Mouse (Mus musculus): ENCODE measurements around the gene Ifitm3. TPM values are rescaled to one million over a fixed set of nuclear protein-coding genes. Genes with fewer than 3 reads are reported as not detected.

Ifitm3 gene
- polyA plus RNA-seq, 1 experiment = not detected

DNA sequence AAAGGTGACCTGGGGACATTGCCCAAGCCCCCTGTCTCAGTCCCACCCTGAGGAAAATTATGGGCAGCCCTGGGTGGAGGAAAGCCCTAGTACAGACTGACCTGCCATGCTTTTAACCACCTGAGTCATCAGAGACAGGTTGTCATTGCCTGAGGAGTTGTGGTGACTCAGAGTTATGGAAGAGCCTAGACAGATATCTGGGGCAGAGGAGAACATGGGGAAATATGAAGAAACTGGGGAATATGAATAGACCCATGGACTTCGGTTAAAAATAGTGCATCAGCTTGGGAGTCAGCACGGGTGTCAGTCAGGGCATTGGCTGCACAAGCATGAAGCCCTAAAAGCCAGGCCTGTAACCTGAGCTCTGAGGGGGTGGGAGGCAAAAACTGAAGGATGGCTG, 38.8 kb upstream of the Ifitm3 start:
- Histone ChIP-seq H3K4me3 (ENCODE audit: insufficient read depth, low read depth, low read length) (no peak overlapping the region), H3K27ac (ENCODE audit: insufficient read depth, low read depth, low read length) (no peak overlapping the region), H3K4me1 (ENCODE audit: control insufficient read depth, insufficient read depth, low read length) (peaks cover 8% of the 10 kb centered on the region)
- TF ChIP-seq CTCF (IDR thresholded peaks at IDR 0.05; ENCODE audit: insufficient read depth, low read depth, low read length) = no peak
- TF ChIP-seq POLR2A (IDR thresholded peaks at IDR 0.05; ENCODE audit: insufficient read depth, low read depth, low read length) = no peak
- 87% methylated on average over 2 of the region's 2 CpGs for WGBS

DNA sequence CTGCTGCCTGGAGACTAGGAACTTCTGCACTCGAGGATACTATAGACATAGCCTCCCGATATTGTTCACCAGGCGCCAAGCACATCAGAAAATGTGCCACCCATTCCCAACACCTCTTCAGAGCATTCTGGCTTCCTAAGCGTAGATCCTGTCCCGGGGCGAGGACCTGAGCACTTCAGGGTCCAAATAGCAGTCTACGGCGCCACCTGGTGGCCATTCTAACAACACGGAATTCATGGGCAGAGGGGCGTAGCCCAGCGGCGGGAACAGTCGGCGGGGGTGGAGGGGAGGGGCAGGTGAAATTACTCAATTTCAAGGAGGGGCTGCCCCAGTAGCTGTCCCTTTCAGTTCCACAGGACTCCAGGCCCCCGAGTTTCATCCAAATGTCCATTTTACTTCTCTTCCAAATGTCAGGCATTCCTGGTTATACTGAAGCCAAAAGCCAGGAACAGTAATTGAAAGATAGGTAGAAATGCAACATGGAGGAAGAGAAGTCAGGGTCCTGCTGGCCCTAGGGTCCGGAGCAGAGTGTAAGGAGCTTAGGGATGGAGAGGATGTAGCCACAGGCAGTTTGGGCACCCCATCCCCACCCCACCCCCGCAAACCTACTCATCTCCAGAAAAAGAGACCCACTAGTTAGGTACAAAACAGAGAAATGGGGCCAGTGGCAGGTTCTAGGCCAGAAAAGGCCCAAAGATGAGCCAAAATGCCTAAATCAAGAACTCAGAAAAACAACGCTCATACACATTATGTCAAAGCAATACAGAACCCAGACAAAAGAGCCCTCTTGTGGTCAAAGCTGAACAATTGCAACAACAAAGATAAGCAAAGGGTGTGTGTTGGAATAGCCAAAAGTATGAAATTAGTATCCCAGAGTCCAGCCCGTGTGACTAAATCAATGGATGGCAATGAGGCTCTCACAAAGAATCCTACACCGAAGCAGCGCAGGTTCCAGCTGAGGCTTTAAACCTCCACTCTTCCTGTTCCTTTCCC, 38.0 kb upstream of the Ifitm3 start:
- TF ChIP-seq POLR2A (IDR thresholded peaks at IDR 0.05; ENCODE audit: insufficient read depth, low read depth, low read length) (no peak), CTCF (IDR thresholded peaks at IDR 0.05; ENCODE audit: insufficient read depth, low read depth, low read length) (peak; percentile 96)
- Histone ChIP-seq H3K4me1 (ENCODE audit: control insufficient read depth, insufficient read depth, low read length) (peaks cover 8% of the 10 kb centered on the region), H3K4me3 (ENCODE audit: insufficient read depth, low read depth, low read length) (peak overlapping the region; percentile 36), H3K27ac (ENCODE audit: insufficient read depth, low read depth, low read length) (no peak overlapping the region)
- WGBS = 7% methylated on average over 21 of the region's 21 CpGs

DNA sequence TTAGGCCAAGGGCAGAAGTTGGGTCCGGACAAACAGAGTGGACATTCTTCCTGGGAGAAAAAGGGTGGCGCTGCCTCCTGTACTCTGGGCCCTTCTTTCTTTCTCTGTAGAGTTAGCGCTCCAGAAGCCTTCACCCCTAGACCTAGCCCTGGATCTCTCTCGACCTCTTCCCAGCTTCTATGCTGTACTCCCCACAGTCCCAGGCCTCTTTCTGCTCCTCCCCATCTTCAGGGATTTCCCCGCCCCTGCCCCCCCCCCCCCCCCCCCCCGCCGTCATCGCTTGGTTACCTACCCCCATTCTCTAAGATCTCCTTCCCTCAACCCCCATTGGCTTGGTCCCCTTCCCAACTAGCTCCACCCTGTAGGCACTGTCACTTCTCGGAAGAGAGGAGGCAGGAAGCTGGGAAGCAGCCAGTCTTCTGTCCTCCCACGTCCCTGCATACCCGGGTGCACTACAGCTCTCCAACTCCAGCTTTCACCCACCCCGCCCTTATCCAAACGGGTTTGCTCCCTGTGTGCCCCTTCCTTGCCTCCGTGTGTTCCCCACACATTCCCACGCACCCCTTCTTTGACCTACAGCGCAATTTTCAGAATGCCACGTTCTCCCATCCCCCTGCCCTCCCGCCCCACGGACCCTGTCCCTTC, 37.1 kb upstream of the Ifitm3 start:
- Histone ChIP-seq H3K4me1 (ENCODE audit: control insufficient read depth, insufficient read depth, low read length) (peaks cover 8% of the 10 kb centered on the region), H3K4me3 (ENCODE audit: insufficient read depth, low read depth, low read length) (peak overlapping the region; percentile 36), H3K27ac (ENCODE audit: insufficient read depth, low read depth, low read length) (no peak overlapping the region; the same call in 1 of the 2 replicates)
- 11% methylated on average over 17 of the region's 19 CpGs for WGBS
- no peak for TF ChIP-seq CTCF (IDR thresholded peaks at IDR 0.05; ENCODE audit: insufficient read depth, low read depth, low read length)
- TF ChIP-seq POLR2A (IDR thresholded peaks at IDR 0.05; ENCODE audit: insufficient read depth, low read depth, low read length) = no peak

DNA sequence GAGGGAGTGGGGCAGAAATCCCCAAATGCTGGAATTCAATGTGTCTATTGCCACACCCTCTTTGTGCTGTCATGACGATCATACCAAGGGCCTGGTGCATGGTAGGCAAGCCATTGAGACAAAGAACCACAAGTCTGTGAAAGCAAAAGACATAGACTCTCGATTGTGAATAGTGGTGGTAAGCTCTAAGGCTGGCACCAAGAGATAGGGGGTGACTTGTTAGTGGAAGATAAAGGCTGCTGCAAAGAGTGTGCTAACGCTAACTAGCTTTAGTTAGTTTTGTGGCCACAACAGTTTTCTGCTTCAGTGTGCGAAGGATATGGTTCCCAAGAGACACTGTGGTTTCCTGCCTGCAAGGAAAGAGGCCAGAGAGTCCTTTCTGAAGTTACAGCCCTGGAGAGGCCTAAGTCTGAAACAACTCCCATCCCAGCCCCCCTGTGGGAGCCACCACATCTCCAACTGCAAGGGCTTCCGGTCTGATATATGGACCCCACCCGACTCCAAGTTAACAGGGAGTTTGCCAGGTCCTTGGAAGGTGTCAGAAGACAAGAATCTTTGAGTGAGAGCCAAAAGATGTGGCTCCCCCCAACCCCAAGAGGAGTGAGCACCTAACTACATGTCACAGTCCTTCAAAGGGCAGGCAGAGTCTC, 36.5 kb upstream of the Ifitm3 start:
- H3K4me1 ChIP-seq (ENCODE audit: control insufficient read depth, insufficient read depth, low read length) = peaks cover 8% of the 10 kb centered on the region
- H3K4me3 ChIP-seq (ENCODE audit: insufficient read depth, low read depth, low read length) = no peak overlapping the region
- no peak for TF ChIP-seq CTCF (IDR thresholded peaks at IDR 0.05; ENCODE audit: insufficient read depth, low read depth, low read length)
- no peak for TF ChIP-seq POLR2A (IDR thresholded peaks at IDR 0.05; ENCODE audit: insufficient read depth, low read depth, low read length)
- WGBS = 72% methylated on average over 6 of the region's 6 CpGs
- H3K27ac ChIP-seq (ENCODE audit: insufficient read depth, low read depth, low read length) = no peak overlapping the region

DNA sequence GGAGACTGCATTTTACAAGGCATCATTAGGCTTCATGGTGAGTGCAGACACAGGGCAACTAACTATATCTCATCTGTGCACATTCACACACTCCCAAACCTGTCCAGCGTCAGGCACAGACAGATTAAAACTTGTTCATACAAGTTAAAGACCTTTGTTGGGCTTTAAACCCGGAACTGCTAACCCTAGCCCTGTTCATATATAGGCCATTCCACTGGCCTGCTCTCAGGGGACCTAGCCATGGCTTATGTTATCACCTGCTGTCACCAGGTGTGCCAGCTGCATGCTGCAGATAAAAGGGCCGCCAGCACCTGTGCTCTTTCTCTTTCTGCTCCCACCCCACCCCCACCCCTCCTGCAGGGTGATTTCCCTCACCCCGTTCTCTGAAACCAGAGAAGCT, 32.0 kb upstream of the Ifitm3 start:
- peaks cover 5% of the 10 kb centered on the region for H3K4me1 ChIP-seq (ENCODE audit: control insufficient read depth, insufficient read depth, low read length)
- H3K27ac ChIP-seq (ENCODE audit: insufficient read depth, low read depth, low read length) = no peak overlapping the region
- 86% methylated on average over 4 of the region's 4 CpGs for WGBS
- TF ChIP-seq POLR2A (IDR thresholded peaks at IDR 0.05; ENCODE audit: insufficient read depth, low read depth, low read length) (no peak), CTCF (IDR thresholded peaks at IDR 0.05; ENCODE audit: insufficient read depth, low read depth, low read length) (no peak)
- no peak overlapping the region for H3K4me3 ChIP-seq (ENCODE audit: insufficient read depth, low read depth, low read length)

DNA sequence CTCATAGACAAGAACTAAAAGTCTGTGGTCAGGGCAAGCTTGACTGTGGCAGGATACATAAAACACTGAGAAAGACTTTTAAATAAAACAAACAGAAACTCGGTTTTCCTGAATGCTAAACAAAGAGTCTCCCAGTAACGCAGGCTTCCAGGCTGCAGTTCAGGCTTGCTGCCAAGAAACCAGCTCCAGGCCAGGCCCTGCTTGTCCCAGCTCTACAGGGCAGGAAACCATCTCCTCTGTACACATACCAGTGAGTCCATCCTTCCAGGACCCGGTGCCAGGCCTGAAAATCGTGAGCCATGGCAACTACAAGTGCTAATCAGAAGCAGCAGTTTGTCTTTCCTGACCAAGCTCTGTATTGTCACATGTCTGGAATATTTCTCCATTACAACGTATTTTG, 31.1 kb upstream of the Ifitm3 start:
- H3K4me3 ChIP-seq (ENCODE audit: insufficient read depth, low read depth, low read length) = no peak overlapping the region
- WGBS = 20% methylated on average over 5 of the region's 5 CpGs
- H3K27ac ChIP-seq (ENCODE audit: insufficient read depth, low read depth, low read length) = no peak overlapping the region
- H3K4me1 ChIP-seq (ENCODE audit: control insufficient read depth, insufficient read depth, low read length) = no peaks in the 10 kb centered on the region; the same call in 1 of the 2 replicates
- TF ChIP-seq POLR2A (IDR thresholded peaks at IDR 0.05; ENCODE audit: insufficient read depth, low read depth, low read length) (no peak), CTCF (IDR thresholded peaks at IDR 0.05; ENCODE audit: insufficient read depth, low read depth, low read length) (no peak)

DNA sequence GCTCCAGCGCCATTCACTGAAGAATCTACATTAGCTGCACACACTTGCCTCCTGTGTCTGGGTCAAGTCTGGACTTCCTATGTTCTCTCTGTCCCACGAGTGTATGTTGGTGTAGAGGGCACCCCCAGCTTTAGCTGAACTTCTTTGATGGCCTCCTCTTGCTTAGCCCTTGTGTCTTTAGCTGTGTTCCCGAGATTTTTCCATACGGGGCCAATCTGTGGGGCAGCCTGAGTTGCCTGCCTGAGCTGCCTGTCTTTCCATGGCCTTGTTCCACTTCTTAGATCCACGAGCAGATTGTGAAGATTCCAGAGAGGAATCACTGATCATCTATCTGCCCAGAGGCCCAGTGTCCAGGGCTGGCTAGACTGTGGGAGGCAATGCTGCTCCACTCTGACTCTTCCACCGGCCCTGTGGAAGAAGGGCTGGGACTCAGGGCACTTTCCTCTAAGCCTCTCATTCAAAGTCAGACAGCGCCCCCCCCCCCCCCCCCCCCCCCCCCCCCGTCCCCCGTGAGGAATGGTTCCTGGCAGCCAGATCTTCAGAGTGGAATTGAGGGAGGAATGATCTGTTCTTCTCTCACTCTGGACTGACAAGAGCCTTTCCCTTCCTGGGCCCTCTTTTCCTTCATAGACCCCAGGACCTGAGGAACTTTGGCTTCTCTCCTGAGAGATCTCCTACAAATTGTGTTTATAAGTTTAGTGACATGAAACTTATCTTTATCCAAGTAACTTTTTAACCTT, 30.5 kb upstream of the Ifitm3 start:
- 40% methylated on average over 7 of the region's 9 CpGs for WGBS
- no peaks in the 10 kb centered on the region; the same call in 1 of the 2 replicates for H3K4me1 ChIP-seq (ENCODE audit: control insufficient read depth, insufficient read depth, low read length)
- H3K27ac ChIP-seq (ENCODE audit: insufficient read depth, low read depth, low read length) = no peak overlapping the region
- no peak overlapping the region for H3K4me3 ChIP-seq (ENCODE audit: insufficient read depth, low read depth, low read length)
- TF ChIP-seq POLR2A (IDR thresholded peaks at IDR 0.05; ENCODE audit: insufficient read depth, low read depth, low read length) = no peak
- TF ChIP-seq CTCF (IDR thresholded peaks at IDR 0.05; ENCODE audit: insufficient read depth, low read depth, low read length) = no peak

DNA sequence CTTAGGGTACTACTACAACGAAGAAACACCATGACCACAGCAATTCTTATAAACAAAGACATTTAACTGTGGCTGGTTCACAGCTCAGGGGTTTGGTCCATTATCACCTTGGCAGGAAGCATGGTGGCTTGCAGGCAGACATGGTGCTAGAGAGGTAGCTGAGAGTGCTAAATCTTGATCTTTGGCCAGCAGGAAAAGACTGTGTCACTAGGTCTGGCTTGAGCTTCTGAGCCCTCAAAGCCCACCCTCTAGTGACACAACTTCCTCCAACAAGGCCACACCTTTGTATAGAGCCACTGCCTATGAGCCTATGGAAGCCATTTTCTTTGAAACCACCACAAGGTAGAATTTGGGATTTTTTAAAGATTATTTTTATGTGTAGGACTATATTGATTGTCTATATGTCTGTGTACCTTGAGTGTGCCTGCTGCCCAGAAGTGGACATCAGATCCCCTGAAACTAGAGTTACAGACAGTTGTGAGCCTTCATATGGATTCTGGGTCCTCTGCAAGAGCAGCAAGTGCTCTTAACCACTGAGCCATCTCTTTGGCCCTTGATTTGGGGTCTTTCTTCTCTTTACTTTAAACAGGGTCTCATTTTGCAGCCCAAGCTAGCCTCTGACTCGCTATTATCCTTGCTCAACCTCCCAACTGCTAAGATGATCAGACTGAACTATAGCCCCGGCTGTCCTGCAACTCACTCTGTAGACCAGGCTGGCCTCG, 29.0 kb upstream of the Ifitm3 start:
- Histone ChIP-seq H3K4me1 (ENCODE audit: control insufficient read depth, insufficient read depth, low read length) (no peaks in the 10 kb centered on the region; the same call in 1 of the 2 replicates), H3K27ac (ENCODE audit: insufficient read depth, low read depth, low read length) (no peak overlapping the region), H3K4me3 (ENCODE audit: insufficient read depth, low read depth, low read length) (no peak overlapping the region)
- 96% methylated on average over 4 of the region's 4 CpGs for WGBS
- TF ChIP-seq CTCF (IDR thresholded peaks at IDR 0.05; ENCODE audit: insufficient read depth, low read depth, low read length) (no peak), POLR2A (IDR thresholded peaks at IDR 0.05; ENCODE audit: insufficient read depth, low read depth, low read length) (no peak)
